Mouse (Mus musculus) CH12.LX (cell line): Measurements from ENCODE around the gene Ntm.

Source experiments
- CHD2 ChIP-seq: IDR thresholded peaks from 2 replicates; pipeline ENCODE4 v1.6.1; 2011; ENCODE audit warnings: low read length, improper control_type of control experiment
- CTCF ChIP-seq, 2 experiments: IDR thresholded peaks in 1 of 2; conservative IDR thresholded peaks in 1 of 2; 2 replicates each; pipeline ENCODE4 v1.5.1; 2011 to 2012; ENCODE audit warnings: low read depth in 2 of 2, low read length in 2 of 2, improper control_type of control experiment in 1 of 2, inconsistent platforms in 1 of 2, mild to moderate bottlenecking in 1 of 2, moderate library complexity in 1 of 2
- EP300 ChIP-seq: IDR thresholded peaks from 2 replicates; pipeline ENCODE4 v1.6.1; 2011; ENCODE audit warnings: low read length, improper control_type of control experiment
- IRF4 ChIP-seq: IDR thresholded peaks from 2 replicates; pipeline ENCODE4 v1.6.1; 2014; ENCODE audit warnings: low read depth, mild to moderate bottlenecking, inconsistent platforms, low read length, improper control_type of control experiment
- MAX ChIP-seq: IDR thresholded peaks from 2 replicates; pipeline ENCODE4 v1.6.1; 2011; ENCODE audit warnings: low read length, improper control_type of control experiment
- NELFE ChIP-seq: IDR thresholded peaks from 2 replicates; pipeline ENCODE4 v1.6.1; 2011; ENCODE audit warnings: low read depth, low read length, improper control_type of control experiment
- PAX5 ChIP-seq: IDR thresholded peaks from 2 replicates; pipeline ENCODE4 v1.6.1; 2012; ENCODE audit warnings: low read length, inconsistent platforms, mixed read lengths
- RCOR1 ChIP-seq: conservative IDR thresholded peaks from 2 replicates; pipeline ENCODE4 v1.6.1; 2012; ENCODE audit warnings: low read depth, mild to moderate bottlenecking, inconsistent platforms, low read length, improper control_type of control experiment
- ZMIZ1 ChIP-seq: IDR thresholded peaks from 2 replicates; pipeline ENCODE4 v1.6.1; 2012; ENCODE audit warnings: low read depth, mild to moderate bottlenecking, inconsistent platforms, low read length, improper control_type of control experiment
- ZNF384 ChIP-seq: IDR thresholded peaks from 2 replicates; pipeline ENCODE4 v1.6.1; 2012; ENCODE audit warnings: low read depth, low read length, improper control_type of control experiment, inconsistent platforms

GRCm38 (mm10) chr9:29961954-29962867, 730 bp downstream of the Ntm start:
- no peak for TF ChIP-seq EP300
- TF ChIP-seq CHD2: no peak
- no peak for TF ChIP-seq MAX
- TF ChIP-seq CTCF (conservative IDR thresholded peaks at IDR 0.05 in 1 of 2, IDR thresholded peaks at IDR 0.05 in 1 of 2; ENCODE audit: low read depth in 2 of 2, low read length in 2 of 2): no peak
- TF ChIP-seq PAX5: no peak
- no peak for TF ChIP-seq IRF4
- TF ChIP-seq ZNF384: no peak
- no peak for TF ChIP-seq RCOR1
- TF ChIP-seq ZMIZ1: no peak
- TF ChIP-seq NELFE: no peak
